Mouse (Mus musculus) frontal cortex, postnatal 10 days (tissue): ENCODE measurements at regions not wholly inside any gene's neighbourhood (a gene's known extent, or its start where the extent isn't known, plus 50 kb on each side); places are given as distances from the start of the nearest gene placed in this dataset.

Experiments
- DNase-seq, 2 experiments: peaks; one replicate each; pipeline ENCODE4 v3.0.0; 2022; ENCODE audit warnings: low spot score in 2 of 2, mixed read lengths in 1 of 2

DNA sequence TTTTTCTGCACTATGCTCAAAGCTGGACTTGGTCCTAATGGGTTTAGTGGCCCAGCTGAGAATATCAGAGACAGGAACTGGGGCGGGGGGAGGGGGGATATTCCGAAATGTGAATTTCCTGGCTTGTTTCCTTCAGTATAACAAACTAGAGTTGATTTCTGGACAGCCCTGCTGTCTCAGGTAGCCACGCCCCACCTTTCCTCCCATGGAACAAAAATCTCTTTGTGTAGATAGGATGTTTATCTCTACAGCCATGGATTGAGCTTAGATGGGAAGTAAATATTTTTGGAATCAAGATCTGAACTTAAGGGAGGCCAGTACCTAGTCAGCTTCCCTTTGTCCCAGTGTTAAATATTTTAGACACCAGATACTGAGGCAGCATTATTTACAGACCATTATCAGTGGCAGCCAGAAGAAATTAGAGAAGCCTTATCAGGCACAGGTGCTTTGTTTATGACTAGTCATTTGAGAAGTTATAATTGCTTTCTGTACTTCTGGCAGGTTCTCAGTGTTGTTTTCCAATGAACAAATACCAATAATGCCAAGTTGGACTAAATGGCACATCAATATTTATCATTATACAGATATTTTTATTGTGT lies 84.7 kb upstream of the A1bg start:
- no peak for DNase-seq

DNA sequence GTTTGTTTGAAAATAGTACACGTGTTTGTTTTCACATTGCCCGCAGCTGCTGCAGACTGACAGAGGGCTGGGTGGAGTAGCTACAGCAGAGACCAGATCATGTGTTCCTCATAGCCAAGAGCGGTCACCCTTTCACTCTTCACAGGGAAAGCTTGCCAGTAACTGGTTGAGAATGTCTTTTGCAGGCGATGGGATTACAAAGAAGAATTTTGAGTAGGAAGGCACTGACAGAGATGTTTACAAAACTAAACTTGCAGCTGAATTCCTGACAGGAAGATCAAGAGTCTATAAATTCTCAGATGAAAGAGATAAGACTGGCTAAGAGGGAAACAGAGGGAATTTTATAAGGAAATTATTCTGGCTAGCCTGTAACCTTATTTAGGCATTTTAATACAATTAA lies 83.8 kb upstream of the A1bg start:
- no peak for DNase-seq

DNA sequence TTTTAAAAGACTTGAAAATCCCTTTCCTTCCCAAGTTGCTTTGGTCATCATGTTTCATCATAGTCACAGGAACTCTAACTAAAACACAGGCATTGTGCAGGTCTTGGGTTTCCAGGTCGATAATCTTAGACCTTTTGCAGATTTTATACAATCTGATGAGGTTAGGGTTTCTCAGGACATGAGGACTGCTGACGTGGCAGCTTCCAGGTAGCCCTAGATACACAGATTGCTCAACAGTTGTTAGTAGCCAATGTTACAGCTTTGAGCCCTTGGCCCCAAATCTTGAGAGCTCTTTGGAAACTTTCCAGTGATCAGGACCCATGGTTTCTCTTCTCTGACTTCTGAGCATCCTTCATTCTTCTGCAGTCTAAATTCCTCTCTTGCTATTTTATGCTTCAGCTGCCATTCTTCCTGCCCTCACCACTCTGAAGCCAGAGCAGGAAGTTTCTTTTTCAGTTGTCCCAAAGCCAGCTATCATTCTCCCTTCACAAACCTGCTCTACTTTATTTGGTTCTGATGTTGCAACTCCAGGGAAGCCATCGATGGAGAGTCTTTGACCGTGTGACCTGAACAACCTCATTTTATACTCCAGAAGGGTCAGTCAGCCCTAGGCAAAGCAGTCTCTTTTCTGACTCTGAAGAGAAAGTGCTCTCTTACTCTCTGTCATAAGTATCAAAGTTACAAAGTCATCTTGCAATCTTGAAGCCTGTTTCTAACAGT lies 71.3 kb upstream of the A1bg start:
- no peak for DNase-seq

DNA sequence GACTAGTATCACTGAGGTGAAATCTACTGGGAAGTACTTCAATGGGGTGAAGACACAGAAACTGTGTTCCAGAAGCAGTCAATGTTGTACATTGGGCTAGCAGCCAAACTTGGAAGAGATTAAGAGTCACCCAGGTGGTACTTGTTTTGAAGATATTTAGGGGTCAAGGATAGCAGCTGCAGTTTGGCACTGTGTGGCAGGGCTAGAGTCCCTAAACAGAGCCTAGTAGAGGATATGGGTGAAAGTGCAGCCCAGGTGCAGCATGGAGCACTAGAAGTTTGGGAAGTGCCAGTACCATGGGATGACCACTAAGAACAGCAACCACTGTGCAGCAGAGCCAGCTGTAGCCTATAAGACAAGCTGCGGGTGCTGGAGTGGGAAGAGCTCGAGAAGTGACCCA lies 70.6 kb upstream of the A1bg start:
- no peak for DNase-seq

DNA sequence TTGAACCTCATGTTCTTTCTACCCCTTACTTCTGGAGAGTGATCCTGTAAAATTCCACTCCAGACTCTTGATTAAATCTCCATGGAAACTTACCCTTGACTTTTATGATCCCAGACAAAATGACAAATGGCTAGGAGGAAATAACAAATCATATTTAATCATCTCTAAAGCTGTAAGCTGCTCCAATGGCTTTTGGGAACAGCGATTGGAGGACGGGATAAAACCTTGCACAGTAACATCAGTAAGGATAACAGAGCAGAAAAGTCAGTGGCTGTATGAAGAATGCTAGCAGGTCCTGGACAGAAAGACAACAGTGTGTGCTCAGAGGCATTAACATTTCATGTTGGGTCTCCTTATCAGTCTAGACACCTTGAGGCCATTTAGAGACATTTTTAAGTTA lies 59.8 kb upstream of the A1bg start:
- no peak for DNase-seq
